Mouse (Mus musculus) hindbrain, embryonic 15.5 days (tissue): ENCODE results near the gene Stk19. TPM values are rescaled to one million over a fixed set of nuclear protein-coding genes. Genes with fewer than 3 reads are reported as not detected.
"Not testable (repeated sequence)": the region's sequence is repeated elsewhere in the genome, so short reads cannot be mapped to it uniquely, and the experiment has no call there.

Source experiments
- ATAC-seq: fragments of 200-750 bp; cut with Nextera tagmentation; 2 replicates; pipeline ENCODE4 v1.8.0; 2017; ENCODE audit warnings: low read depth, moderate number of reproducible peaks, moderate TSS enrichment; ENCODE audit not compliant: low FRiP score
- H3K27ac ChIP-seq: fragments of 300-500 bp; sonication (generic); replicated peaks from 2 replicates; pipeline ENCODE4 v1.5.1; 2015; ENCODE audit warnings: mild to moderate bottlenecking, inconsistent platforms
- H3K27me3 ChIP-seq: fragments of 300-500 bp; sonication (generic); 2 replicates; pipeline ENCODE4 v1.6.1; 2015; ENCODE audit warnings: control low read depth, inconsistent platforms
- H3K36me3 ChIP-seq: fragments of 300-500 bp; sonication (generic); 2 replicates; pipeline ENCODE4 v1.6.1; 2015; ENCODE audit warnings: control low read depth, inconsistent platforms
- H3K4me1 ChIP-seq: fragments of 300-500 bp; sonication (generic); replicated peaks from 2 replicates; pipeline ENCODE4 v1.6.1; 2015; ENCODE audit warnings: control low read depth, inconsistent platforms
- H3K4me2 ChIP-seq: fragments of 300-500 bp; sonication (generic); 2 replicates; pipeline ENCODE4 v1.6.1; 2015; ENCODE audit warnings: moderate library complexity, mild to moderate bottlenecking, inconsistent platforms
- H3K4me3 ChIP-seq: fragments of 300-500 bp; sonication (generic); 2 replicates; pipeline ENCODE4 v1.5.1; 2015; ENCODE audit warnings: mild to moderate bottlenecking, inconsistent platforms
- H3K9ac ChIP-seq: fragments of 300-500 bp; sonication (generic); 2 replicates; pipeline ENCODE4 v1.6.1; 2015; ENCODE audit warnings: inconsistent platforms
- H3K9me3 ChIP-seq: fragments of 300-500 bp; sonication (generic); 2 replicates; pipeline ENCODE4 v1.6.1; 2016; ENCODE audit warnings: control low read depth, inconsistent platforms
- WGBS: fragments of 180-500 bp; shearing (Covaris S2); methylation state at CpG from one replicate; pipeline ENCODE4 v1.1.7; 2015; 5-methylcytosine and 5-hydroxymethylcytosine counted together
- polyA plus RNA-seq: library from polyadenylated mRNA; unstranded; fragments of >200 nt; fragmentation: Nextera tagmentation; extraction: Ambion mirVana; gene quantifications from 2 replicates; pipeline ENCODE4 v1.2.1, GENCODE M21; 2015

Stk19 gene
- polyA plus RNA-seq, 1 experiment from 2014 or later, result 43.9 TPM

GRCm38 (mm10) chr17:34804301-34804700 lies 32.4 kb downstream of the Stk19 start, which contains the start of gene Cyp21a1:
Gene Cyp21a1 (minus strand): TSS chr17:34804561.
- not testable (repeated sequence) for H3K9ac ChIP-seq, H3K27me3 ChIP-seq, H3K9me3 ChIP-seq, H3K36me3 ChIP-seq, H3K4me2 ChIP-seq, H3K4me3 ChIP-seq, ATAC-seq, H3K27ac ChIP-seq, H3K4me1 ChIP-seq
- WGBS, result 98% methylated on average over 4 of the region's 6 CpGs

- not testable (repeated sequence) for H3K36me3 ChIP-seq, H3K4me1 ChIP-seq, ATAC-seq, H3K9me3 ChIP-seq, H3K9ac ChIP-seq, H3K27ac ChIP-seq, H3K4me3 ChIP-seq, H3K4me2 ChIP-seq, H3K27me3 ChIP-seq
- 93% methylated on average over 6 of the region's 6 CpGs for WGBS
These were observed 33.4 kb downstream of the Stk19 start for GRCm38 (mm10) chr17:34803367-34803766.

- H3K36me3 ChIP-seq, H3K4me2 ChIP-seq, H3K4me1 ChIP-seq, H3K4me3 ChIP-seq, H3K9ac ChIP-seq, ATAC-seq, H3K9me3 ChIP-seq, H3K27me3 ChIP-seq, H3K27ac ChIP-seq: not testable (repeated sequence)
- 91% methylated on average over 9 of the region's 9 CpGs for WGBS
These were observed 34.0 kb downstream of the Stk19 start for GRCm38 (mm10) chr17:34802756-34803155.

- not testable (repeated sequence) for H3K4me1 ChIP-seq, H3K27ac ChIP-seq, H3K9me3 ChIP-seq, H3K36me3 ChIP-seq, ATAC-seq, H3K4me2 ChIP-seq, H3K27me3 ChIP-seq, H3K9ac ChIP-seq, H3K4me3 ChIP-seq
- WGBS, result 94% methylated on average over 16 of the region's 16 CpGs
These were observed 35.9 kb downstream of the Stk19 start for GRCm38 (mm10) chr17:34800781-34801305.

GRCm38 (mm10) chr17:34799531-34799925 lies 37.2 kb downstream of the Stk19 start:
- no peak for ATAC-seq
- Histone ChIP-seq H3K9ac (no peak overlapping the region), H3K27me3 (no peaks in the 10 kb centered on the region), H3K4me2 (no peak overlapping the region), H3K4me3 (no peak overlapping the region), H3K36me3 (no peaks in the 10 kb centered on the region), H3K9me3 (no peaks in the 10 kb centered on the region), H3K27ac (no peak overlapping the region), H3K4me1 (no peaks in the 10 kb centered on the region)
- WGBS, result 93% methylated on average over 4 of the region's 4 CpGs

- H3K4me1 ChIP-seq, result no peaks in the 10 kb centered on the region
- H3K9me3 ChIP-seq, result no peaks in the 10 kb centered on the region
- H3K9ac ChIP-seq, result no peak overlapping the region
- ATAC-seq, result no peak
- no peak overlapping the region for H3K4me2 ChIP-seq
- no peaks in the 10 kb centered on the region for H3K27me3 ChIP-seq
- 89% methylated on average over 17 of the region's 17 CpGs for WGBS
- no peak overlapping the region for H3K4me3 ChIP-seq
- no peak overlapping the region for H3K27ac ChIP-seq
- H3K36me3 ChIP-seq, result no peaks in the 10 kb centered on the region
These were observed 37.7 kb downstream of the Stk19 start for GRCm38 (mm10) chr17:34798866-34799530.

- not testable (repeated sequence) for H3K4me2 ChIP-seq, H3K27me3 ChIP-seq, H3K36me3 ChIP-seq, H3K9ac ChIP-seq, ATAC-seq, H3K4me1 ChIP-seq, H3K27ac ChIP-seq, H3K4me3 ChIP-seq, H3K9me3 ChIP-seq
- 86% methylated on average over 6 of the region's 7 CpGs for WGBS
These were observed 38.7 kb downstream of the Stk19 start for GRCm38 (mm10) chr17:34798071-34798470.

- H3K9ac ChIP-seq, result not testable (repeated sequence)
These were observed 39.3 kb downstream of the Stk19 start for GRCm38 (mm10) chr17:34797211-34797995.

GRCm38 (mm10) chr17:34796311-34797140 lies 40.2 kb downstream of the Stk19 start:
- no peaks in the 10 kb centered on the region for H3K27me3 ChIP-seq
- H3K9me3 ChIP-seq, result no peaks in the 10 kb centered on the region
- H3K9ac ChIP-seq, result no peak overlapping the region
- WGBS, result 90% methylated on average over 8 of the region's 8 CpGs
- H3K4me3 ChIP-seq, result no peak overlapping the region
- H3K27ac ChIP-seq, result no peak overlapping the region
- H3K36me3 ChIP-seq, result no peaks in the 10 kb centered on the region
- H3K4me1 ChIP-seq, result no peaks in the 10 kb centered on the region
- no peak for ATAC-seq
- no peak overlapping the region for H3K4me2 ChIP-seq

More at GRCm38 (mm10) chr17:34797211-34797995, 39.3 kb downstream of the Stk19 start:
- not testable (repeated sequence) for H3K9me3 ChIP-seq, H3K4me1 ChIP-seq, ATAC-seq, H3K27ac ChIP-seq, H3K4me2 ChIP-seq, H3K36me3 ChIP-seq, H3K27me3 ChIP-seq, H3K4me3 ChIP-seq
- WGBS, result 91% methylated on average over 10 of the region's 10 CpGs

GRCm38 (mm10) chr17:34795633-34796032 lies 41.1 kb downstream of the Stk19 start:
- Histone ChIP-seq H3K9ac (no peak overlapping the region), H3K9me3 (no peaks in the 10 kb centered on the region), H3K27ac (no peak overlapping the region), H3K36me3 (no peaks in the 10 kb centered on the region), H3K27me3 (no peaks in the 10 kb centered on the region), H3K4me3 (no peak overlapping the region), H3K4me2 (no peak overlapping the region), H3K4me1 (no peaks in the 10 kb centered on the region)
- no peak for ATAC-seq
- WGBS, result 62% methylated on average over 9 of the region's 9 CpGs

- Histone ChIP-seq H3K4me2 (no peak overlapping the region), H3K36me3 (no peaks in the 10 kb centered on the region), H3K27me3 (no peaks in the 10 kb centered on the region), H3K4me3 (no peak overlapping the region), H3K27ac (no peak overlapping the region), H3K9ac (no peak overlapping the region), H3K9me3 (no peaks in the 10 kb centered on the region), H3K4me1 (no peaks in the 10 kb centered on the region)
- WGBS, result 92% methylated on average over 10 of the region's 10 CpGs
- no peak for ATAC-seq
These were observed 41.7 kb downstream of the Stk19 start for GRCm38 (mm10) chr17:34795016-34795415.
